Mouse (Mus musculus) heart, postnatal 0 days (tissue): ENCODE results near the gene Abo. TPM values are rescaled to one million over a fixed set of nuclear protein-coding genes. Genes with fewer than 3 reads are reported as not detected.
A peak's percentile ranks its signal among the peaks of the same experiment; 100 is the strongest.

Experiments used
- ATAC-seq: fragments of 200-750 bp; cut with Nextera tagmentation; 2 replicates; pipeline ENCODE4 v1.8.0; 2017; ENCODE audit warnings: low read depth, moderate number of reproducible peaks, moderate library complexity; ENCODE audit not compliant: insufficient read depth
- DNase-seq: peaks from one replicate; pipeline ENCODE4 v3.0.0-alpha.2; 2016; ENCODE audit warnings: low spot score
- H3K27ac ChIP-seq: fragments of 300-500 bp; sonication (generic); 2 replicates; pipeline ENCODE4 v1.5.1; 2014; ENCODE audit warnings: low read depth, mild to moderate bottlenecking
- H3K27me3 ChIP-seq: fragments of 300-500 bp; sonication (generic); 2 replicates; pipeline ENCODE4 v1.6.1; 2014; ENCODE audit warnings: low read length, mixed read lengths; ENCODE audit not compliant: control insufficient read depth, insufficient read depth
- H3K36me3 ChIP-seq: fragments of 300-500 bp; sonication (generic); replicated peaks from 2 replicates; pipeline ENCODE4 v1.6.1; 2014; ENCODE audit warnings: low read length, mixed read lengths; ENCODE audit not compliant: control insufficient read depth, insufficient read depth
- H3K4me1 ChIP-seq: fragments of 300-500 bp; sonication (generic); 2 replicates; pipeline ENCODE4 v1.6.1; 2014; ENCODE audit warnings: antibody characterized with exemption; ENCODE audit not compliant: control insufficient read depth, insufficient read depth
- H3K4me2 ChIP-seq: fragments of 300-500 bp; sonication (generic); 2 replicates; pipeline ENCODE4 v1.6.1; 2014; ENCODE audit warnings: low read depth, mild to moderate bottlenecking, low read length, moderate library complexity
- H3K4me3 ChIP-seq: fragments of 300-500 bp; sonication (generic); 2 replicates; pipeline ENCODE4 v1.5.1; 2014; ENCODE audit warnings: low read depth, low read length
- H3K9ac ChIP-seq: fragments of 300-500 bp; sonication (generic); replicated peaks from 2 replicates; pipeline ENCODE4 v1.6.1; 2014; ENCODE audit warnings: low read depth, low read length, mixed read lengths
- H3K9me3 ChIP-seq: fragments of 300-500 bp; sonication (generic); replicated peaks from 2 replicates; pipeline ENCODE4 v1.6.1; 2016; ENCODE audit warnings: low read length; ENCODE audit not compliant: control insufficient read depth
- CTCF ChIP-seq: IDR thresholded peaks from 2 replicates; pipeline ENCODE4 v1.5.1; 2016; ENCODE audit warnings: antibody characterized with exemption, control low read depth, low read depth
- EP300 ChIP-seq: IDR thresholded peaks from 2 replicates; pipeline ENCODE4 v1.6.1; 2016; ENCODE audit warnings: antibody characterized with exemption, low read depth
- WGBS: fragments of 180-500 bp; shearing (Covaris S2); extraction: QIAGEN DNeasy Blood & Tissue Kit; methylation state at CpG from one replicate; pipeline ENCODE4 v1.1.7; 2014; 5-methylcytosine and 5-hydroxymethylcytosine counted together
- polyA plus RNA-seq: library from polyadenylated mRNA; unstranded; fragments of >200 nt; fragmentation: Nextera tagmentation; extraction: Ambion mirVana; gene quantifications from 2 replicates; pipeline ENCODE4 v1.2.1, GENCODE M21; 2015
- total RNA-seq: library from RNA; depleted of rRNA; stranded (reverse); fragments of >200 nt; gene quantifications from 2 replicates; pipeline ENCODE4 v1.2.3, GENCODE M21; 2014; ENCODE audit warnings: low replicate concordance; rRNA removed

Abo gene
- total and polyA plus RNA-seq, 2 experiments from 2014 or later = not detected

DNA sequence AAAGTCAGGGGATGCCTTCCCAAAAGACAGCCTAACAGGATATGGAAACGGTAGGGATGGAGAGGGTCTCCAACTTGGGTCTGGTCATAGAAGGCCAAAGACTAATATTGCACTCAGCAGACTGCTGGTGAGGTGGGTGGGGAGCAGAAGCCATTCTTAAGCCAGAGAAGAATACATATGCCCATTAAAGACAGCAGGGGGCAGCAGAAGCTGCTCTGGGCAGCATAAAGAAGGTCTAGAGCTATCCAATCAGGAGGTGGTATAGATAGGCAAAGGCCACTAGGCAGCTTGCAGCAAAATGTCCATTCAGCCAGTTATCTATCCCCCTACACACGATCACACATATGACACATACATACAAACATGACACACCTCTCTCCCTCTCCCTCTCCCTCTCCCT, 17.1 kb downstream of the Abo start:
- no peak overlapping the region for H3K4me2 ChIP-seq
- no peaks in the 10 kb centered on the region for H3K27me3 ChIP-seq
- no peaks in the 10 kb centered on the region for H3K36me3 ChIP-seq
- DNase-seq (peak; percentile 18), ATAC-seq (no peak)
- TF ChIP-seq EP300 = no peak
- peak; percentile 64 for TF ChIP-seq CTCF
- no peak overlapping the region for H3K27ac ChIP-seq
- H3K4me1 ChIP-seq = no peaks in the 10 kb centered on the region
- no peak overlapping the region for H3K9ac ChIP-seq
- WGBS = 56% methylated on average over 2 of the region's 2 CpGs
- H3K4me3 ChIP-seq = no peak overlapping the region
- H3K9me3 ChIP-seq = no peaks in the 10 kb centered on the region

DNA sequence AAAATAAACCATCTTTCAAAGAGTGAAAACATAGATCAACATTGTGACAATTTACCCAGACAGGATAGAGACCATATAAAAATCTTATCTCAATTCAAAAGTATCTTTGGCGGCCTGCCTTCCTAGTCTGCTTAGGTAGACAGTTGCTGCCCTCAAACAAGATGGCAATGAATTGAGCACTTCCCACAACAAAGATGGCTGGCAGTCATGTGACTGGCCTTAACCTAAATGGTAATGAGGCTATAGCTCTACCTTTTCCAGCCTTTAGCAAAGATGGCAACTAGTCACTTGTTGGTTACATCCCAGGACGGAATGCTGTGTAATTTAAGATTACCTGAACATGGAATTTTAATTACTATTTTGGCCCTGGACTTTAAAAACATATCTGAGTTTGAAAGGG, 32.3 kb downstream of the Abo start:
- no peak overlapping the region for H3K4me3 ChIP-seq
- H3K4me2 ChIP-seq = no peak overlapping the region
- H3K9ac ChIP-seq = no peak overlapping the region
- no peak for TF ChIP-seq CTCF
- TF ChIP-seq EP300 = no peak
- no peaks in the 10 kb centered on the region for H3K4me1 ChIP-seq
- DNase-seq (no peak), ATAC-seq (no peak)
- H3K27ac ChIP-seq = no peak overlapping the region
- no peaks in the 10 kb centered on the region for H3K36me3 ChIP-seq
- H3K9me3 ChIP-seq = no peaks in the 10 kb centered on the region
- WGBS = 78% methylated on average over 2 of the region's 2 CpGs
- H3K27me3 ChIP-seq = no peaks in the 10 kb centered on the region

DNA sequence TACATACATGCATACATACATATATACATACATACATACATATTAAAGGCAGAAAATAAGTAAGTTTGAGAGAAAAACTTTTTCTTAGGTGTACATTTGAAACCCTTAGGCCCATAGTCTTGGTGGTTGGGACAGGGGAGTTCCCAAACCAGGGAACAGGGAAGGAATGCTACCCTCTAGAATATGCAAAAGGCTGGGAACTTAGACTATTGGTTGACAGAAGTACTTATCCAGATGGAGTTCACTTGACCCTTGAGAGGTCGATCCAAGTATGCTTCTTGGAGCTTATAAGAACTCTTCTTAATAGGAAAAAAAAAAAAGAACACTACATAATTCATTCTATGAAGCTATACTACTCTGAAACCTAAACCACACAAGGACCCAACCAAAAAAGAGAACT, 36.7 kb downstream of the Abo start:
- no peak overlapping the region for H3K4me3 ChIP-seq
- TF ChIP-seq EP300 (no peak), CTCF (no peak)
- no peak overlapping the region for H3K27ac ChIP-seq
- H3K4me2 ChIP-seq = no peak overlapping the region
- H3K4me1 ChIP-seq = no peaks in the 10 kb centered on the region
- no peaks in the 10 kb centered on the region for H3K9me3 ChIP-seq
- DNase-seq (no peak), ATAC-seq (no peak)
- no peaks in the 10 kb centered on the region for H3K27me3 ChIP-seq
- no peaks in the 10 kb centered on the region for H3K36me3 ChIP-seq
- H3K9ac ChIP-seq = no peak overlapping the region
- WGBS = 75% methylated on average over 1 of the region's 1 CpGs

DNA sequence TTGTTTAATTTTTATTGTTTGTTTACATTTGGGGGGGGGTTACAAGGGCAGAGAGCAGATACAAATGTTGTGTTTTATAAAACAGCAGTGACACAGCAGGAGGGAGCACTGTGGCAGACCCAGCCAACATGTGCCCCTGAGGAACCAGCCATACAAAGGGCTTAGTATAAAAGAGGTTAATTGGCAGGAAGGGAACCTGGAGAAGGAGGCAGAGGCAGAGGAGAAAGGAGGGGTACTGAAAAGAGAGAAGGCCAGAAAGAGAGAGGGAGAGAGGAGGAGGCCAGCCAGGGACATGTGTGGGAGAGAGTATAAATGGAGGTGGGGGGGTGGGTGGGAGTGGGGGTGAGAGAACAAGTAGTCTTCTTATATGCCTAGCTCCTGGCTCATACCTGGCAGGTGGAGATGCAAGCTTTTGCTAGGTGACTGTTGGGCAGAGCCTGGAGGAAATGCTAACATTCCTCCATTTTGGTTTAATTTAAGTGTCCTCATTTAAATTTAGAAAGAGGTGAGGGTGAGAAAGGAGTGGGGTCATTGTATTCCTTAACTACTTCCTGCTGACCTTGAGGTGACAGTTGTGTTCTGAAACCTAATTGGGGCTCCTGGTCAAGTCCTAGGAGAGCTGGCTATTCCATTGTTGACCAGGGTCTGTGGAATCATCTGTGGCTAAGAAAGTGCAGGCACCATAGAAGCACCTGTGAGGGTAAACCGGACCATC, 37.4 kb downstream of the Abo start:
- Histone ChIP-seq H3K27me3 (no peaks in the 10 kb centered on the region), H3K4me1 (no peaks in the 10 kb centered on the region), H3K27ac (no peak overlapping the region), H3K9ac (no peak overlapping the region), H3K36me3 (no peaks in the 10 kb centered on the region), H3K9me3 (no peaks in the 10 kb centered on the region), H3K4me2 (no peak overlapping the region), H3K4me3 (no peak overlapping the region)
- ATAC-seq (no peak), DNase-seq (no peak)
- 81% methylated on average over 1 of the region's 1 CpGs for WGBS
- TF ChIP-seq EP300 = no peak
- TF ChIP-seq CTCF = no peak

Other genes with a start within 250 kb of the Abo start
- 16.5 and 23.2 TPM in 2 replicates for gene Fam69b, start 236.5 kb downstream of the Abo start, total RNA-seq
- 7.7 and 9.7 TPM in 2 replicates for gene Fam69b, start 236.5 kb downstream of the Abo start, polyA plus RNA-seq
- not detected in 2 replicates for gene Lcn4, start 193.7 kb downstream of the Abo start, total RNA-seq
- gene Lcn4, start 193.7 kb downstream of the Abo start, polyA plus RNA-seq = not detected in 2 replicates
- 6.0 and 7.3 TPM in 2 replicates for gene Surf6, start 37.9 kb upstream of the Abo start, total RNA-seq
- 9.8 and 10.5 TPM in 2 replicates for gene Surf6, start 37.9 kb upstream of the Abo start, polyA plus RNA-seq
- 35.2 and 55.0 TPM in 2 replicates for gene Med22, start 45.7 kb upstream of the Abo start, total RNA-seq
- 38.0 and 38.4 TPM in 2 replicates for gene Med22, start 45.7 kb upstream of the Abo start, polyA plus RNA-seq
- gene Rpl7a, start 45.8 kb upstream of the Abo start, total RNA-seq = 1,073 and 1,113 TPM in 2 replicates
- gene Rpl7a, start 45.8 kb upstream of the Abo start, polyA plus RNA-seq = 340 and 347 TPM in 2 replicates
- gene Surf2, start 51.4 kb upstream of the Abo start, total RNA-seq = 5.4 and 9.7 TPM in 2 replicates
- gene Surf2, start 51.4 kb upstream of the Abo start, polyA plus RNA-seq = 26.8 and 29.0 TPM in 2 replicates
- gene Surf1, start 51.6 kb upstream of the Abo start, total RNA-seq = 32.9 and 42.7 TPM in 2 replicates
- gene Surf1, start 51.6 kb upstream of the Abo start, polyA plus RNA-seq = 41.4 and 44.3 TPM in 2 replicates
- 186 and 189 TPM in 2 replicates for gene Surf4, start 68.9 kb upstream of the Abo start, total RNA-seq
- 131 and 132 TPM in 2 replicates for gene Surf4, start 68.9 kb upstream of the Abo start, polyA plus RNA-seq
- gene Stkld1, start 69.1 kb upstream of the Abo start, total RNA-seq = not detected in 2 replicates
- 0.19 and 0.25 TPM in 2 replicates for gene Stkld1, start 69.1 kb upstream of the Abo start, polyA plus RNA-seq
- 9.7 and 22.9 TPM in 2 replicates for gene Rexo4, start 99.4 kb upstream of the Abo start, total RNA-seq
- gene Rexo4, start 99.4 kb upstream of the Abo start, polyA plus RNA-seq = 13.3 and 16.2 TPM in 2 replicates
- not detected in 2 replicates for gene Adamts13, start 108.4 kb upstream of the Abo start, total RNA-seq
- not detected in 2 replicates for gene Adamts13, start 108.4 kb upstream of the Abo start, polyA plus RNA-seq
- gene Cacfd1, start 144.9 kb upstream of the Abo start, total RNA-seq = 11.9 and 26.6 TPM in 2 replicates
- gene Cacfd1, start 144.9 kb upstream of the Abo start, polyA plus RNA-seq = 34.6 and 37.3 TPM in 2 replicates
- 0.66 and 0.80 TPM in 2 replicates for gene Slc2a6, start 163.0 kb upstream of the Abo start, total RNA-seq
- gene Slc2a6, start 163.0 kb upstream of the Abo start, polyA plus RNA-seq = 0.10 and 0.14 TPM in 2 replicates
- not detected in 2 replicates for gene Mymk, start 207.2 kb upstream of the Abo start, total RNA-seq
- gene Mymk, start 207.2 kb upstream of the Abo start, polyA plus RNA-seq = 0.08 and 0.10 TPM in 2 replicates
- 17.7 and 21.9 TPM in 2 replicates for gene Adamtsl2, start 214.4 kb upstream of the Abo start, total RNA-seq
- gene Adamtsl2, start 214.4 kb upstream of the Abo start, polyA plus RNA-seq = 7.2 and 7.7 TPM in 2 replicates